Mouse (Mus musculus): Measurements from ENCODE around the gene Gm20388.

DNA sequence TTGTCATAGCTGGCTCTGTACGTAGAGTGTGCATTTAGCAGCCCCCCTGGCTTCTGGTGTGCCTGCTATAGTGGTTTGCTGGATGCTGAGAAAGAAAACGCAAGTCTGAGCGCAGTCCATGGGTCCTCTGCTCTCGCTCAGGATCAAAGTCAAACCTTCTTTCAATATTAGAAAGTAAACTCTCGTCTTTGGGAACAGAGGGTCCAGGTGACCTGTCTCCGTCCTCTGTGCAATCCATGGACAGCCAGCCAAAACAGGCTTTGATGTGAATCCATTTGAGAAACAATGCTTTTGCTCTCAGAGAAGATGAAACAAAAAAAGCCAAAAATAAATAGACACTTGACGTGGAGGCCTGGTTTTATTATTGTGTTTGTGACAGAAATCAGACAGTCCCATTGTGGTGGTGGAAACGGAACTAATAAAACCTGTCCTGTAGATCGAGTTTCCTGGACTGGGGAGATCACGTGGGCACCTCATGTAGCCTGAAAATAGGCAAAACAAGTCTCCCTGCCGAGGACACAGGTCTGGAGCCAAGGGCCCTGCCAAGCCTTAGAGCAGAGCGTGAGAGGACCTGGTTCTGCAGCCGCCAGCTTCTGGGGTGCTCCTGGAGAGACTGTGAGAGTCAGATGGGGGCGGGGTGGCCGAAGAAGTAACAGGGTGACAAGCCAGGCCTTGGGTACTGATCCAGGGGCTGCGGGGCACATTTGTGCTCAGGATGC is 3902.7 kb downstream of the Gm20388 start:
- TF ChIP-seq CTCF (IDR thresholded peaks at IDR 0.05; ENCODE audit: borderline replicate concordance, extremely low read depth, insufficient read depth, insufficient read length) = no peak
- TF ChIP-seq POLR2A (IDR thresholded peaks at IDR 0.05; ENCODE audit: borderline replicate concordance, extremely low read depth, insufficient read depth, insufficient read length, poor library complexity, severe bottlenecking) = no peak

All from brain, embryonic 14.5 days (tissue).